Mouse (Mus musculus) liver, embryonic 14.5 days (tissue): ENCODE data around the gene Dok7. TPM values are rescaled to one million over a fixed set of nuclear protein-coding genes. Genes with fewer than 3 reads are reported as not detected.
A peak's percentile ranks its signal among the peaks of the same experiment; 100 is the strongest.

ENCODE experiments used
- ATAC-seq: fragments of 200-750 bp; cut with Nextera tagmentation; 2 replicates; pipeline ENCODE4 v1.8.0; 2017; ENCODE audit warnings: moderate number of reproducible peaks, mild to moderate bottlenecking, moderate library complexity; ENCODE audit not compliant: insufficient read depth
- DNase-seq, 3 experiments: peaks; one replicate each; pipeline ENCODE4 v3.0.0-alpha.2; 2012 to 2013; ENCODE audit warnings: low read depth in 3 of 3, low spot score in 3 of 3
- H3K27ac ChIP-seq: fragments of 300-500 bp; sonication (generic); 2 replicates; pipeline ENCODE4 v1.5.1; 2014; ENCODE audit warnings: moderate library complexity, mild to moderate bottlenecking, control low read depth, inconsistent platforms
- H3K27me3 ChIP-seq: fragments of 300-500 bp; sonication (generic); 2 replicates; pipeline ENCODE4 v1.6.1; 2014; ENCODE audit warnings: mild to moderate bottlenecking, low read length, moderate library complexity; ENCODE audit not compliant: control insufficient read depth, insufficient read depth
- H3K36me3 ChIP-seq: fragments of 300-500 bp; sonication (generic); replicated peaks from 2 replicates; pipeline ENCODE4 v1.6.1; 2014; ENCODE audit warnings: low read depth; ENCODE audit not compliant: control insufficient read depth, insufficient read depth
- H3K4me1 ChIP-seq, 2 experiments: fragments of 200-500 bp in 1 of 2; fragments of 300-500 bp in 1 of 2; sonication (generic) in 1 of 2; replicated peaks; 2 replicates each; pipeline ENCODE4 v1.6.1; 2012 to 2014; ENCODE audit warnings: antibody characterized with exemption in 1 of 2, inconsistent platforms in 1 of 2, low read length in 1 of 2; ENCODE audit not compliant: control insufficient read depth in 2 of 2, insufficient read depth in 2 of 2
- H3K4me2 ChIP-seq: fragments of 300-500 bp; sonication (generic); 2 replicates; pipeline ENCODE4 v1.6.1; 2014; ENCODE audit warnings: low read depth, mild to moderate bottlenecking, control low read depth, moderate library complexity
- H3K4me3 ChIP-seq, 2 experiments: fragments of 200-500 bp in 1 of 2; fragments of 300-500 bp in 1 of 2; sonication (generic) in 1 of 2; 2 replicates each; pipeline ENCODE4 v1.5.1; 2012 to 2014; ENCODE audit warnings: low read depth in 2 of 2, low read length in 2 of 2, mild to moderate bottlenecking in 2 of 2, control low read depth in 1 of 2, inconsistent platforms in 1 of 2, moderate library complexity in 1 of 2; ENCODE audit not compliant: insufficient read depth in 1 of 2
- H3K9ac ChIP-seq: fragments of 300-500 bp; sonication (generic); replicated peaks from 2 replicates; pipeline ENCODE4 v1.6.1; 2014; ENCODE audit warnings: mild to moderate bottlenecking, control low read depth, moderate library complexity
- H3K9me3 ChIP-seq: fragments of 300-500 bp; sonication (generic); 2 replicates; pipeline ENCODE4 v1.6.1; 2016; ENCODE audit warnings: low read length, mixed read lengths; ENCODE audit not compliant: control insufficient read depth
- CTCF ChIP-seq: IDR thresholded peaks from 2 replicates; pipeline ENCODE4 v1.5.1; 2016; ENCODE audit warnings: antibody characterized with exemption, low read depth, control low read depth
- EP300 ChIP-seq: IDR thresholded peaks from 2 replicates; pipeline ENCODE4 v1.6.1; 2016; ENCODE audit warnings: antibody characterized with exemption, low read depth
- WGBS: fragments of 180-500 bp; shearing (Covaris S2); extraction: QIAGEN DNeasy Blood & Tissue Kit; methylation state at CpG from one replicate; pipeline ENCODE4 v1.1.7; 2014; ENCODE audit not compliant: insufficient replicate concordance; 5-methylcytosine and 5-hydroxymethylcytosine counted together
- polyA plus RNA-seq, 2 experiments: library from polyadenylated mRNA; depleted of rRNA in 1 of 2; stranded (reverse) in 1 of 2; unstranded in 1 of 2; fragments of >200 nt; fragmentation: Nextera tagmentation in 1 of 2; extraction: Ambion mirVana in 1 of 2; gene quantifications; 2 replicates each; pipeline versions ENCODE4 v1.2.1 to v1.2.3; 2012 to 2014

Dok7 gene
- polyA plus RNA-seq, 2 experiments, result 0.02 to 0.04 TPM

GRCm38 (mm10) chr5:35105922-35106298, 49.3 kb downstream of the Dok7 start:
- ATAC-seq (peak; percentile 24), DNase-seq (no peak)
- no peak for TF ChIP-seq CTCF
- TF ChIP-seq EP300, result no peak
- peak overlapping the region; percentile 60 to 96 for H3K4me3 ChIP-seq
- H3K27me3 ChIP-seq, result no peaks in the 10 kb centered on the region
- 11% methylated on average over 11 of the region's 11 CpGs for WGBS
- H3K4me1 ChIP-seq, result peaks cover 19 to 21% of the 10 kb centered on the region in 2 experiments
- H3K27ac ChIP-seq, result no peak overlapping the region
- H3K4me2 ChIP-seq, result peak overlapping the region; percentile 92
- no peaks in the 10 kb centered on the region for H3K9me3 ChIP-seq
- no peak overlapping the region; the same call in 1 of the 2 replicates for H3K9ac ChIP-seq
- peaks cover 13% of the 10 kb centered on the region for H3K36me3 ChIP-seq

DNA sequence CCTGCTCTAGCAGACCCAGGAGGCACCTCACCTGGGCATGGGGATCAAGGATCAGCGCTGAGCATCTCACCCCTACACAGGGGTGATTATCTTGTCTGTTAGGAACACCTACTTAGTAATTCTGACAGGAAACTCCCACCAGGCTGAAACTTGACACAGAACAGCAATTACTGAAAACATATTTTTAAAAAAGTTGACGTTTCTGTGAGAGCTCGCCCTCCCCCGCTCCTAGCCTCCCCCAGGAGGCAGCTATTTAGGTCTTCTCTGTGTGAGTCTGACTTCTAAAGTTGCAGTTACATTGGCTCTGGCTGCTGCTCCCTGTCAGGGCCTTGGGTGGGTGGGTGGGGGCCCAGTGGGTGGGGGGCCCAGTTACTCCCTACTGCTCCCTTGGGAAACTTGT, 55.9 kb downstream of the Dok7 start:
- no peak for ATAC-seq
- 59% methylated on average over 4 of the region's 4 CpGs for WGBS

GRCm38 (mm10) chr5:35116002-35116401, 59.4 kb downstream of the Dok7 start:
- Histone ChIP-seq H3K27ac (no peak overlapping the region), H3K4me2 (peak overlapping the region; percentile 29), H3K4me3 (no peak overlapping the region), H3K27me3 (no peaks in the 10 kb centered on the region), H3K36me3 (no peaks in the 10 kb centered on the region), H3K9ac (no peak overlapping the region), H3K9me3 (no peaks in the 10 kb centered on the region), H3K4me1 (peaks cover 9 to 14% of the 10 kb centered on the region in 2 experiments)
- 48% methylated on average over 3 of the region's 3 CpGs for WGBS
- no peak for DNase-seq
- TF ChIP-seq EP300 (no peak), CTCF (no peak)
- ATAC-seq, result peak; percentile 15; the same call in 1 of the 2 replicates

More for the DNA sequence above, 55.9 kb downstream of the Dok7 start:
- Histone ChIP-seq H3K9me3 (no peaks in the 10 kb centered on the region), H3K4me3 (no peak overlapping the region), H3K36me3 (no peaks in the 10 kb centered on the region), H3K4me2 (no peak overlapping the region), H3K4me1 (peaks cover 9% of the 10 kb centered on the region in 2 experiments), H3K27ac (no peak overlapping the region), H3K27me3 (no peaks in the 10 kb centered on the region), H3K9ac (no peak overlapping the region)
- TF ChIP-seq EP300 (no peak), CTCF (no peak)
- DNase-seq, result no peak

GRCm38 (mm10) chr5:35117633-35118032, 61.1 kb downstream of the Dok7 start:
- ATAC-seq, result no peak
- no peak for DNase-seq

GRCm38 (mm10) chr5:35118418-35118817, 61.9 kb downstream of the Dok7 start:
- DNase-seq (no peak), ATAC-seq (no peak)
- Histone ChIP-seq H3K4me1 (peaks cover 9 to 14% of the 10 kb centered on the region in 2 experiments), H3K9ac (no peak overlapping the region), H3K27me3 (no peaks in the 10 kb centered on the region), H3K36me3 (no peaks in the 10 kb centered on the region), H3K4me3 (no peak overlapping the region), H3K4me2 (no peak overlapping the region), H3K9me3 (no peaks in the 10 kb centered on the region), H3K27ac (no peak overlapping the region)
- TF ChIP-seq EP300 (no peak), CTCF (no peak)
- 78% methylated on average over 2 of the region's 2 CpGs for WGBS

More at GRCm38 (mm10) chr5:35117633-35118032, 61.1 kb downstream of the Dok7 start:
- no peaks in the 10 kb centered on the region for H3K9me3 ChIP-seq
- H3K27me3 ChIP-seq, result no peaks in the 10 kb centered on the region
- TF ChIP-seq CTCF (no peak), EP300 (no peak)
- H3K27ac ChIP-seq, result no peak overlapping the region
- WGBS, result 16% methylated on average over 3 of the region's 3 CpGs
- H3K4me1 ChIP-seq, result peaks cover 9 to 14% of the 10 kb centered on the region in 2 experiments
- no peaks in the 10 kb centered on the region for H3K36me3 ChIP-seq
- H3K4me2 ChIP-seq, result no peak overlapping the region
- H3K4me3 ChIP-seq, result no peak overlapping the region
- H3K9ac ChIP-seq, result no peak overlapping the region
